Mouse (Mus musculus) c-Kit-negative CD71-positive TER-119-positive erythroid progenitor cells, embryonic 14.5 days (primary cell): Measurements from ENCODE around the gene Mprip.
"Not testable (repeated sequence)": the region's sequence is repeated elsewhere in the genome, so short reads cannot be mapped to it uniquely, and the experiment has no call there.

Experiments
- DNase-seq: peaks from one replicate; pipeline ENCODE4 v3.0.0-alpha.2; 2013; ENCODE audit warnings: low read depth, low spot score

The Mprip gene

GRCm38 (mm10) chr11:59661005-59661404 lies at the start of gene Mprip:
Mprip (plus strand) TSS chr11:59661305.
- no peak for DNase-seq

GRCm38 (mm10) chr11:59611646-59612045 lies 49.5 kb upstream of the Mprip start:
- no peak for DNase-seq

GRCm38 (mm10) chr11:59614120-59614519 lies 47.0 kb upstream of the Mprip start:
- DNase-seq, result no peak

- not testable (repeated sequence) for DNase-seq
These were observed 44.1 kb upstream of the Mprip start for GRCm38 (mm10) chr11:59616986-59617385.

GRCm38 (mm10) chr11:59622214-59622613 lies 38.9 kb upstream of the Mprip start:
- DNase-seq, result no peak

GRCm38 (mm10) chr11:59624017-59624630 lies 37.0 kb upstream of the Mprip start:
- DNase-seq, result no peak

- DNase-seq, result no peak
These were observed 34.9 kb upstream of the Mprip start for GRCm38 (mm10) chr11:59626192-59626591.

- no peak for DNase-seq
These were observed 32.9 kb upstream of the Mprip start for GRCm38 (mm10) chr11:59628177-59628576.

- DNase-seq, result no peak
These were observed 31.2 kb upstream of the Mprip start for GRCm38 (mm10) chr11:59629871-59630270.

GRCm38 (mm10) chr11:59631980-59632379 lies 29.1 kb upstream of the Mprip start:
- DNase-seq, result no peak

GRCm38 (mm10) chr11:59633037-59633436 lies 28.1 kb upstream of the Mprip start:
- DNase-seq, result peak; percentile 33

GRCm38 (mm10) chr11:59634001-59634660 lies 27.0 kb upstream of the Mprip start:
- no peak for DNase-seq

GRCm38 (mm10) chr11:59635251-59635795 lies 25.8 kb upstream of the Mprip start:
- DNase-seq, result no peak

- no peak for DNase-seq
These were observed 25.0 kb upstream of the Mprip start for GRCm38 (mm10) chr11:59635821-59636694.

- no peak for DNase-seq
These were observed 24.2 kb upstream of the Mprip start for GRCm38 (mm10) chr11:59636695-59637414.

- DNase-seq, result no peak
These were observed 21.0 kb upstream of the Mprip start for GRCm38 (mm10) chr11:59639957-59640643.

- DNase-seq, result no peak
These were observed 19.9 kb upstream of the Mprip start for GRCm38 (mm10) chr11:59641227-59641626.

GRCm38 (mm10) chr11:59642420-59642819 lies 18.7 kb upstream of the Mprip start:
- DNase-seq, result no peak

- DNase-seq, result no peak
These were observed 16.1 kb upstream of the Mprip start for GRCm38 (mm10) chr11:59645036-59645435.

- no peak for DNase-seq
These were observed 12.0 kb upstream of the Mprip start for GRCm38 (mm10) chr11:59649058-59649457.

GRCm38 (mm10) chr11:59653003-59653402 lies 8.1 kb upstream of the Mprip start:
- no peak for DNase-seq
